Mouse (Mus musculus) retina, embryonic 14.5 days (tissue): Measurements from ENCODE around the gene Esp3.
"Not testable (repeated sequence)": the region's sequence is repeated elsewhere in the genome, so short reads cannot be mapped to it uniquely, and the experiment has no call there.

Source experiments
- DNase-seq: peaks from one replicate; pipeline ENCODE4 v3.0.0-alpha.2; 2015; ENCODE audit warnings: low spot score

The Esp3 gene

GRCm38 (mm10) chr17:40631775-40632174 lies at the start of gene Esp3:
Gene Esp3 (plus strand): TSS chr17:40632075.
- DNase-seq: not testable (repeated sequence)

DNA sequence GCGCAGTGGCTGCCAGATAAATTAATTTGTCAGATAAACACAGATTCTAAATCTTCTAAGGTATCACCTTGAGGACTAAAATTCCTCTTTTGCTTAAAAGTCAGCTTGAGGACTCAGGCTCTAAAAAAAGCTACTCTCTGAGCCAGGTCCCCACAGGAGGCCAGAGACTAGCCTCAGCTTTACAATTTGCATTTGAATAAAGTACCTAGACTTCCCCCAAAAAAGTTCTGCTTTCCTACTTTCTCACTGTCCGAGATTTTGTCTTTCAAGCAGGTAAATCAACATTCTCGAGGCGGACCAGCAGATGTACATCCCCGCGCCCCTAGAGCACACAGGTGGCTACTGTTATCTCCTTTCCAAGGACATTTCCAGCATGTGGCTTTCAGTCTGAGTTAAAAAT lies 48.0 kb upstream of the Esp3 start:
- DNase-seq: not testable (repeated sequence)

DNA sequence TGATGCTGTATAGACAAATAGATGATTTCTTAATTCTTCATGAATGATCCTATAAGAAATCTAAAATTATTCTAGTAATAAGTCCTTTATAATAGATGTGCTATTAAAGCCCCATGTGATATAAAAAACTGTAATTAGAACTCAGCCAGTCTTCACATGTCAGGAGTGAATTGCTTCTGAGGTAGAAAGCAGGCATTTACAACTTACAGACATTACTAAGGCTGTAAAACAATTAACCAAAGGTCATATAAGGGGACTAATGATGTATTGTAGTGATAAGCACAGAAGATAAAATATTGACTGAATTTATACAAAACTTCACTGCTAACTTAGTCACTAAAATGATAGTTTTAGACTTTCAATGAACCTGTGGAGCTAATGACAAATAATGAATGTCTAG lies 40.6 kb upstream of the Esp3 start:
- no peak for DNase-seq

DNA sequence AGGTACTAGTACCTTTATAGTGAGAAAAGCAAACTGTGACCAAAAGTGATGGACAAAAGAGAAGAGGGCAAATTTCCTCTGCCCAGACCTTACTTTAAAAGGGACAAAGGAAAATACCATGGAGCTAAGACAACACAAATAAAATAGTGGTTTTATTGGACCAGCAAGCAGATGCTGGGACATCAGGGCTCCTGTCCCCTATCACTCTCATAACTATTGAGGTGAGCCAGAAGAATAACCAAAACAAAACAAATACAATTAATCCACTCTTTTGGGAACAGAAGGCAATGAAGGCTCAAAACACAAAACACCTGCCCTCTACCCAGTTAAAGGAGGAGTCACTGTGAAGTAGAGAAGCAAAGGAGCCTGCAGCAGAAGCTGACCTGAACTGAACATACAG lies 33.6 kb upstream of the Esp3 start, which contains the start of gene Esp4:
Gene Esp4, plus strand, starts transcription at position 301 of the 400 bp plus-strand sequence.
- DNase-seq: no peak

- DNase-seq: not testable (repeated sequence)
Observed at GRCm38 (mm10) chr17:40662118-40662679, 30.3 kb downstream of the Esp3 start.

GRCm38 (mm10) chr17:40663161-40663811 lies 31.4 kb downstream of the Esp3 start:
- DNase-seq: not testable (repeated sequence)
